Mouse (Mus musculus) NIH3T3 (cell line): ENCODE results near the gene Smim24.

Experiments
- DNase-seq: peaks from one replicate; pipeline ENCODE4 v3.0.0-alpha.2; 2012; ENCODE audit warnings: low read depth

Gene Smim24

DNA sequence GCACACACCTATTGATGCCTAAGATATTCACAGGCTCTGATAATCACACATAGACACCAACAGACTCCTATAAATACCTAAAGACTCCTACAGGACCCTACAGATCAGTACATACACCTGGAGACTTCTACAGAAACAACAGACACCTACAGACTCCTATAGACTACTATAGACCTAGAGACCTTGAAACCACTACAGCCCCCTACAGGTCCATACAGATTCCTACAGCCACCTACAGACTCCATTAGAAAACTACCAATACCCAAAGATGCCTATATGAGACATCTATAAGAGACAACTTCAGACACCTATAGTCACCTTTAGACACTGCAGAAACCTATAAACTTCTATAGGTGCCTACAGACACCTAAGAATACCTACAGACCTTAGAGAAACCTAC lies 48.2 kb downstream of the Smim24 start:
- peak; percentile 51 for DNase-seq
